Mouse (Mus musculus) embryonic fibroblast, embryonic 13.5 days (primary cell): ENCODE measurements at regions not wholly inside any gene's neighbourhood (a gene's known extent, or its start where the extent isn't known, plus 50 kb on each side); places are given as distances from the start of the nearest gene placed in this dataset.

Experiments used
- CTCF ChIP-seq: IDR thresholded peaks from 2 replicates; pipeline ENCODE4 v1.5.1; 2011; ENCODE audit warnings: mild to moderate bottlenecking, control low read depth, low read length, moderate library complexity, borderline replicate concordance; ENCODE audit not compliant: insufficient read depth
- POLR2A ChIP-seq: IDR thresholded peaks from 2 replicates; pipeline ENCODE4 v1.6.1; 2011; ENCODE audit warnings: low read depth, mild to moderate bottlenecking, control low read depth, low read length, moderate library complexity

GRCm38 (mm10) chr2:168839811-168840655 lies 72.3 kb upstream of the Sall4 start:
- TF ChIP-seq POLR2A (no peak), CTCF (no peak)
